Mouse (Mus musculus) forebrain, embryonic 12.5 days (tissue): ENCODE data around the gene Gpr34. TPM values are rescaled to one million over a fixed set of nuclear protein-coding genes. Genes with fewer than 3 reads are reported as not detected.

ENCODE experiments used
- ATAC-seq: fragments of 200-750 bp; cut with Nextera tagmentation; 2 replicates; pipeline ENCODE4 v1.8.0; 2017; ENCODE audit warnings: moderate TSS enrichment; ENCODE audit not compliant: low FRiP score
- H3K27ac ChIP-seq: fragments of 300-500 bp; sonication (generic); 2 replicates; pipeline ENCODE4 v1.5.1; 2016; ENCODE audit warnings: mild to moderate bottlenecking
- H3K27me3 ChIP-seq: fragments of 300-500 bp; sonication (generic); 2 replicates; pipeline ENCODE4 v1.6.1; 2016; ENCODE audit warnings: mild to moderate bottlenecking
- H3K36me3 ChIP-seq: fragments of 300-500 bp; sonication (generic); replicated peaks from 2 replicates; pipeline ENCODE4 v1.6.1; 2016; ENCODE audit warnings: mild to moderate bottlenecking
- H3K4me1 ChIP-seq: fragments of 300-500 bp; sonication (generic); 2 replicates; pipeline ENCODE4 v1.6.1; 2016
- H3K4me2 ChIP-seq: fragments of 300-500 bp; sonication (generic); 2 replicates; pipeline ENCODE4 v1.6.1; 2016; ENCODE audit warnings: mild to moderate bottlenecking, moderate library complexity
- H3K4me3 ChIP-seq: fragments of 300-500 bp; sonication (generic); replicated peaks from 2 replicates; pipeline ENCODE4 v1.5.1; 2016; ENCODE audit warnings: mild to moderate bottlenecking
- H3K9ac ChIP-seq: fragments of 300-500 bp; sonication (generic); 2 replicates; pipeline ENCODE4 v1.6.1; 2016; ENCODE audit warnings: mild to moderate bottlenecking
- H3K9me3 ChIP-seq: fragments of 300-500 bp; sonication (generic); 2 replicates; pipeline ENCODE4 v1.6.1; 2016
- WGBS: fragments of 180-500 bp; shearing (Covaris S2); methylation state at CpG from one replicate; pipeline ENCODE4 v1.1.7; 2016; 5-methylcytosine and 5-hydroxymethylcytosine counted together
- polyA plus RNA-seq: library from polyadenylated mRNA; unstranded; fragments of >200 nt; fragmentation: Nextera tagmentation; extraction: Ambion mirVana; gene quantifications from 2 replicates; pipeline ENCODE4 v1.2.1, GENCODE M21; 2016

The Gpr34 gene
- polyA plus RNA-seq, 1 experiment from 2014 or later: 2.3 TPM

- no peak overlapping the region for H3K4me3 ChIP-seq
- H3K4me1 ChIP-seq: no peaks in the 10 kb centered on the region
- H3K36me3 ChIP-seq: no peaks in the 10 kb centered on the region
- WGBS: 65% methylated on average over 2 of the region's 2 CpGs
- H3K9ac ChIP-seq: no peak overlapping the region
- ATAC-seq: no peak
- H3K27me3 ChIP-seq: no peaks in the 10 kb centered on the region
- no peak overlapping the region for H3K4me2 ChIP-seq
- no peak overlapping the region for H3K27ac ChIP-seq
- no peaks in the 10 kb centered on the region for H3K9me3 ChIP-seq
Observed at GRCm38 (mm10) chrX:13638894-13639293, 7.0 kb downstream of the Gpr34 start.

- no peak overlapping the region for H3K4me3 ChIP-seq
- H3K27me3 ChIP-seq: no peaks in the 10 kb centered on the region
- 95% methylated on average over 2 of the region's 2 CpGs for WGBS
- no peaks in the 10 kb centered on the region for H3K36me3 ChIP-seq
- H3K9me3 ChIP-seq: no peaks in the 10 kb centered on the region
- no peak overlapping the region for H3K4me2 ChIP-seq
- no peak overlapping the region for H3K27ac ChIP-seq
- ATAC-seq: no peak
- H3K4me1 ChIP-seq: no peaks in the 10 kb centered on the region
- no peak overlapping the region for H3K9ac ChIP-seq
Observed at GRCm38 (mm10) chrX:13651889-13652288, 20.0 kb downstream of the Gpr34 start.

GRCm38 (mm10) chrX:13652291-13652690, 20.4 kb downstream of the Gpr34 start:
- Histone ChIP-seq H3K4me3 (no peak overlapping the region), H3K4me1 (no peaks in the 10 kb centered on the region), H3K36me3 (no peaks in the 10 kb centered on the region), H3K27me3 (no peaks in the 10 kb centered on the region), H3K4me2 (no peak overlapping the region), H3K27ac (no peak overlapping the region), H3K9me3 (no peaks in the 10 kb centered on the region), H3K9ac (no peak overlapping the region)
- 78% methylated on average over 1 of the region's 1 CpGs for WGBS
- ATAC-seq: no peak

- no peak overlapping the region for H3K4me2 ChIP-seq
- H3K4me3 ChIP-seq: no peak overlapping the region
- WGBS: 80% methylated on average over 3 of the region's 3 CpGs
- H3K27ac ChIP-seq: no peak overlapping the region
- H3K27me3 ChIP-seq: no peaks in the 10 kb centered on the region
- H3K9ac ChIP-seq: no peak overlapping the region
- H3K36me3 ChIP-seq: no peaks in the 10 kb centered on the region
- no peaks in the 10 kb centered on the region for H3K9me3 ChIP-seq
- no peak for ATAC-seq
- H3K4me1 ChIP-seq: no peaks in the 10 kb centered on the region
Observed at GRCm38 (mm10) chrX:13655005-13655421, 23.1 kb downstream of the Gpr34 start.

GRCm38 (mm10) chrX:13655906-13656305, 24.0 kb downstream of the Gpr34 start:
- 86% methylated on average over 6 of the region's 6 CpGs for WGBS
- no peak for ATAC-seq
- no peak overlapping the region for H3K9ac ChIP-seq
- H3K27me3 ChIP-seq: no peaks in the 10 kb centered on the region
- H3K4me1 ChIP-seq: no peaks in the 10 kb centered on the region
- H3K4me2 ChIP-seq: no peak overlapping the region
- no peaks in the 10 kb centered on the region for H3K36me3 ChIP-seq
- H3K4me3 ChIP-seq: no peak overlapping the region
- H3K27ac ChIP-seq: no peak overlapping the region
- no peaks in the 10 kb centered on the region for H3K9me3 ChIP-seq

GRCm38 (mm10) chrX:13656721-13657120, 24.8 kb downstream of the Gpr34 start:
- no peak overlapping the region for H3K27ac ChIP-seq
- ATAC-seq: no peak
- no peaks in the 10 kb centered on the region for H3K9me3 ChIP-seq
- H3K36me3 ChIP-seq: no peaks in the 10 kb centered on the region
- 5% methylated on average over 1 of the region's 1 CpGs for WGBS
- no peak overlapping the region for H3K4me3 ChIP-seq
- H3K4me1 ChIP-seq: no peaks in the 10 kb centered on the region
- no peak overlapping the region for H3K9ac ChIP-seq
- H3K4me2 ChIP-seq: no peak overlapping the region
- H3K27me3 ChIP-seq: no peaks in the 10 kb centered on the region

- Histone ChIP-seq H3K27me3 (no peaks in the 10 kb centered on the region), H3K9ac (no peak overlapping the region), H3K4me1 (no peaks in the 10 kb centered on the region), H3K4me3 (no peak overlapping the region), H3K4me2 (no peak overlapping the region), H3K9me3 (no peaks in the 10 kb centered on the region), H3K27ac (no peak overlapping the region), H3K36me3 (no peaks in the 10 kb centered on the region)
- ATAC-seq: no peak
- 60% methylated on average over 3 of the region's 3 CpGs for WGBS
Observed at GRCm38 (mm10) chrX:13658616-13659140, 26.8 kb downstream of the Gpr34 start.

GRCm38 (mm10) chrX:13659201-13659890, 27.5 kb downstream of the Gpr34 start:
- Histone ChIP-seq H3K9me3 (no peaks in the 10 kb centered on the region), H3K4me1 (no peaks in the 10 kb centered on the region), H3K27ac (no peak overlapping the region), H3K9ac (no peak overlapping the region), H3K27me3 (no peaks in the 10 kb centered on the region), H3K4me3 (no peak overlapping the region), H3K4me2 (no peak overlapping the region), H3K36me3 (no peaks in the 10 kb centered on the region)
- no peak for ATAC-seq
- WGBS: 73% methylated on average over 4 of the region's 4 CpGs

- Histone ChIP-seq H3K4me3 (no peak within 1 kb of the TSS), H3K36me3 (no peaks in the 10 kb centered on the region), H3K4me2 (no peak within 1 kb of the TSS), H3K4me1 (no peaks in the 10 kb centered on the region), H3K27ac (no peak within 1 kb of the TSS), H3K9ac (no peak within 1 kb of the TSS), H3K27me3 (no peaks in the 10 kb centered on the region), H3K9me3 (no peaks in the 10 kb centered on the region)
- 96% methylated on average over 5 of the region's 5 CpGs for whole genome bisulfite sequencing
- ATAC-seq: no peak
Observed at GRCm38 (mm10) chrX:13661063-13661462, 29.2 kb downstream of the Gpr34 start, which contains the start of gene Gpr82. Gene Gpr82, plus strand, starts transcription at chrX:13661363.

GRCm38 (mm10) chrX:13668867-13669266, 37.0 kb downstream of the Gpr34 start:
- no peak for ATAC-seq
- H3K36me3 ChIP-seq: no peaks in the 10 kb centered on the region
- H3K9me3 ChIP-seq: no peaks in the 10 kb centered on the region
- no peak overlapping the region for H3K4me2 ChIP-seq
- H3K4me3 ChIP-seq: no peak overlapping the region
- H3K27me3 ChIP-seq: no peaks in the 10 kb centered on the region
- no peak overlapping the region for H3K9ac ChIP-seq
- WGBS: 86% methylated on average over 5 of the region's 5 CpGs
- no peak overlapping the region for H3K27ac ChIP-seq
- H3K4me1 ChIP-seq: no peaks in the 10 kb centered on the region

- H3K36me3 ChIP-seq: no peaks in the 10 kb centered on the region
- H3K4me1 ChIP-seq: no peaks in the 10 kb centered on the region
- no peak for ATAC-seq
- WGBS: 64% methylated on average over 3 of the region's 3 CpGs
- H3K9ac ChIP-seq: no peak overlapping the region
- H3K9me3 ChIP-seq: no peaks in the 10 kb centered on the region
- no peak overlapping the region for H3K27ac ChIP-seq
- H3K4me2 ChIP-seq: no peak overlapping the region
- H3K27me3 ChIP-seq: no peaks in the 10 kb centered on the region
- H3K4me3 ChIP-seq: no peak overlapping the region
Observed at GRCm38 (mm10) chrX:13670342-13670741, 38.5 kb downstream of the Gpr34 start.

GRCm38 (mm10) chrX:13673001-13673400, 41.1 kb downstream of the Gpr34 start:
- Histone ChIP-seq H3K9ac (no peak overlapping the region), H3K4me3 (no peak overlapping the region), H3K27ac (no peak overlapping the region), H3K36me3 (no peaks in the 10 kb centered on the region), H3K4me1 (no peaks in the 10 kb centered on the region), H3K9me3 (no peaks in the 10 kb centered on the region), H3K4me2 (no peak overlapping the region), H3K27me3 (no peaks in the 10 kb centered on the region)
- no peak for ATAC-seq
- WGBS: 89% methylated on average over 3 of the region's 3 CpGs

- H3K4me1 ChIP-seq: no peaks in the 10 kb centered on the region
- ATAC-seq: no peak
- no peaks in the 10 kb centered on the region for H3K27me3 ChIP-seq
- no peaks in the 10 kb centered on the region for H3K9me3 ChIP-seq
- H3K36me3 ChIP-seq: no peaks in the 10 kb centered on the region
- no peak overlapping the region for H3K4me2 ChIP-seq
- no peak overlapping the region for H3K4me3 ChIP-seq
- H3K9ac ChIP-seq: no peak overlapping the region
- 94% methylated on average over 3 of the region's 3 CpGs for WGBS
- no peak overlapping the region for H3K27ac ChIP-seq
Observed at GRCm38 (mm10) chrX:13681748-13682147, 49.9 kb downstream of the Gpr34 start.
